8 mouse cellular contexts compared by ENCODE assay signal in genomic region chr12:99011161-99011861, GRCm38 (mm10).
DNase-seq lines count a peak whose midpoint lies in the region; ATAC-seq and TF ChIP-seq lines count a peak whose summit lies in the region.

No protein-coding gene starts in this region.

- ATAC-seq in kidney, embryonic 16.5 days (ENCODE audit: low FRiP score, low TSS enrichment) = peak; percentile 65; the same call in 1 of the 2 replicates
- ATAC-seq in hindbrain, embryonic 11.5 days (ENCODE audit: low FRiP score) = peak; percentile 97
- peak; percentile 88 for ATAC-seq in neural tube, embryonic 14.5 days (ENCODE audit: low read depth)

- H3K4me1 ChIP-seq in kidney, embryonic 16.5 days (ENCODE audit: insufficient read depth, low read length) = peaks cover 4% of the 10 kb centered on the region; the same call in 1 of the 2 replicates
- peaks cover 3% of the 10 kb centered on the region for H3K4me1 ChIP-seq in hindbrain, embryonic 11.5 days (replicated peaks; ENCODE audit: control insufficient read depth, insufficient read depth, low read length)
- 0 out of 2 replicates have a peak, but pooled peaks cover 6% of the 10 kb centered on the region for H3K4me1 ChIP-seq in neural tube, embryonic 14.5 days (ENCODE audit: control insufficient read depth, insufficient read depth, low read length)

- DNase-seq in kidney, postnatal 14 days = no peak
- DNase-seq in brain, embryonic 14.5 days (ENCODE audit: low read depth) = peak; percentile 98
- DNase-seq in hindbrain, embryonic 11.5 days (ENCODE audit: low spot score) = peak; percentile 83
- DNase-seq in cerebellum, adult 8-10 months = no peak
- no peak for DNase-seq in cerebellum, adult 11-12 months
- no peak for DNase-seq in thymus, postnatal 14 days

- TF ChIP-seq CTCF in brain, embryonic 14.5 days (IDR thresholded peaks at IDR 0.05; ENCODE audit: borderline replicate concordance, extremely low read depth, insufficient read depth, insufficient read length) = no peak

- H3K4me3 ChIP-seq in kidney, embryonic 16.5 days (ENCODE audit: low read length) = peak overlapping the region; percentile 19
- no peak overlapping the region for H3K4me3 ChIP-seq in hindbrain, embryonic 11.5 days (ENCODE audit: low read depth, low read length)
- H3K4me3 ChIP-seq in neural tube, embryonic 14.5 days (ENCODE audit: low read depth, low read length) = no peak overlapping the region

- TF ChIP-seq POLR2A in brain, embryonic 14.5 days (IDR thresholded peaks at IDR 0.05; ENCODE audit: borderline replicate concordance, extremely low read depth, insufficient read depth, insufficient read length, poor library complexity, severe bottlenecking) = no peak

- H3K27me3 ChIP-seq in kidney, embryonic 16.5 days (ENCODE audit: insufficient read depth, low read length) = no peaks in the 10 kb centered on the region
- no peaks in the 10 kb centered on the region for H3K27me3 ChIP-seq in hindbrain, embryonic 11.5 days (ENCODE audit: control insufficient read depth, insufficient read depth, low read length)
- H3K27me3 ChIP-seq in neural tube, embryonic 14.5 days (ENCODE audit: control insufficient read depth, insufficient read depth, low read length) = no peaks in the 10 kb centered on the region

- H3K9ac ChIP-seq in kidney, embryonic 16.5 days (replicated peaks; ENCODE audit: low read length) = no peak overlapping the region
- no peak overlapping the region for H3K9ac ChIP-seq in hindbrain, embryonic 11.5 days (ENCODE audit: low read depth, low read length)
- H3K9ac ChIP-seq in neural tube, embryonic 14.5 days (replicated peaks; ENCODE audit: low read depth, low read length) = no peak overlapping the region

- H3K36me3 ChIP-seq in kidney, embryonic 16.5 days (ENCODE audit: insufficient read depth, low read length) = no peaks in the 10 kb centered on the region
- H3K36me3 ChIP-seq in hindbrain, embryonic 11.5 days (ENCODE audit: control insufficient read depth, insufficient read depth, low read length) = no peaks in the 10 kb centered on the region
- H3K36me3 ChIP-seq in neural tube, embryonic 14.5 days (ENCODE audit: control insufficient read depth, insufficient read depth, low read length) = no peaks in the 10 kb centered on the region

- H3K4me2 ChIP-seq in kidney, embryonic 16.5 days (replicated peaks; ENCODE audit: low read depth, low read length) = peak overlapping the region; percentile 44
- peak overlapping the region; percentile 11 for H3K4me2 ChIP-seq in hindbrain, embryonic 11.5 days (replicated peaks; ENCODE audit: low read depth, low read length)
- peak overlapping the region; percentile 33 for H3K4me2 ChIP-seq in neural tube, embryonic 14.5 days (ENCODE audit: low read depth, low read length)

- no peak overlapping the region for H3K27ac ChIP-seq in kidney, embryonic 16.5 days (ENCODE audit: low read length)
- peak overlapping the region; percentile 87 for H3K27ac ChIP-seq in hindbrain, embryonic 11.5 days (ENCODE audit: low read depth, low read length)
- H3K27ac ChIP-seq in neural tube, embryonic 14.5 days (ENCODE audit: low read depth, low read length) = no peak overlapping the region

- 0 out of 2 replicates have a peak, but pooled peaks cover 3% of the 10 kb centered on the region for H3K9me3 ChIP-seq in kidney, embryonic 16.5 days (ENCODE audit: low read length)
- H3K9me3 ChIP-seq in hindbrain, embryonic 11.5 days (ENCODE audit: control insufficient read depth, low read length) = no peaks in the 10 kb centered on the region
- no peaks in the 10 kb centered on the region for H3K9me3 ChIP-seq in neural tube, embryonic 14.5 days (ENCODE audit: control insufficient read depth, low read length)

- 8% methylated on average over 22 of the region's 22 CpGs for WGBS in kidney, embryonic 16.5 days
- WGBS in hindbrain, embryonic 11.5 days = 6% methylated on average over 22 of the region's 22 CpGs
- 3% methylated on average over 22 of the region's 22 CpGs for WGBS in neural tube, embryonic 14.5 days

Comparison
In these comparisons a context has a peak if more than half of its experiments do, and no peak if none do; other contexts are left out.
1. DNase-seq: peak in brain, embryonic 14.5 days (single experiment) and hindbrain, embryonic 11.5 days (single experiment); none in kidney, postnatal 14 days (single experiment), cerebellum, adult 8-10 months (single experiment), cerebellum, adult 11-12 months (single experiment) and thymus, postnatal 14 days (single experiment).
2. Peak in every context shown above with its lines, with median percentiles within 50 percentile points of each other: ATAC-seq and H3K4me2 ChIP-seq.